Mouse (Mus musculus): ENCODE measurements around the gene Crim1.

- TF ChIP-seq POLR2A (IDR thresholded peaks at IDR 0.05; ENCODE audit: insufficient read length, low read depth) (no peak), USF1 (IDR thresholded peaks at IDR 0.05; ENCODE audit: low read depth) (no peak), CEBPB (IDR thresholded peaks at IDR 0.05; ENCODE audit: insufficient read depth, poor library complexity, severe bottlenecking) (no peak), TCF12 (IDR thresholded peaks at IDR 0.05; ENCODE audit: insufficient read depth, poor library complexity, severe bottlenecking) (no peak), POLR2AphosphoS2 (IDR thresholded peaks at IDR 0.05; ENCODE audit: insufficient read length, low read depth) (no peak), REST (IDR thresholded peaks at IDR 0.05; ENCODE audit: insufficient read depth, insufficient read length) (no peak), MAX (IDR thresholded peaks at IDR 0.05; ENCODE audit: low read depth) (no peak), SRF (IDR thresholded peaks at IDR 0.05; ENCODE audit: control insufficient read depth, insufficient read length, low read depth) (no peak)
Measured at GRCm38 (mm10) chr17:78379730-78380245, 179.7 kb downstream of the Crim1 start.
